Mouse (Mus musculus): ENCODE results near the gene Cherp. TPM values are rescaled to one million over a fixed set of nuclear protein-coding genes. Genes with fewer than 3 reads are reported as not detected.

The Cherp gene
- polyA plus RNA-seq (2012): 255 and 295 TPM in 2 replicates

GRCm38 (mm10) chr8:72474826-72475546 lies at the start of gene Cherp:
Cherp (minus strand) TSS chr8:72475226.

GRCm38 (mm10) chr8:72491680-72492621 lies 16.9 kb upstream of the Cherp start, which contains the start of gene Slc35e1:
Slc35e1 (minus strand) TSS chr8:72492614.

GRCm38 (mm10) chr8:72443338-72443993 lies 31.6 kb downstream of the Cherp start, which contains the start of the genes Calr3 and 1700030K09Rik:
Calr3 (minus strand) TSS chr8:72443870.
1700030K09Rik (plus strand) TSS chr8:72443880.

GRCm38 (mm10) chr8:72421362-72422335 lies 53.4 kb downstream of the Cherp start, which contains the start of gene Eps15l1:
Eps15l1 (minus strand) TSS chr8:72421460.

Other genes starting within 250 kb of the Cherp start
- gene Ap1m1, start 235.2 kb downstream of the Cherp start, polyA plus RNA-seq (2012): 165 and 171 TPM in 2 replicates
- 111 and 150 TPM in 2 replicates for gene Gm10282, start 170.0 kb downstream of the Cherp start, polyA plus RNA-seq (2012)
- 193 and 400 TPM in 2 replicates for gene Klf2, start 156.2 kb downstream of the Cherp start, polyA plus RNA-seq (2012)
- gene Eps15l1, start 53.8 kb downstream of the Cherp start, polyA plus RNA-seq (2012): 17.5 and 21.0 TPM in 2 replicates
- gene Calr3, start 31.4 kb downstream of the Cherp start, polyA plus RNA-seq (2012): 0.35 TPM in 1 of 2 replicates, not detected in the other
- gene 1700030K09Rik, start 31.3 kb downstream of the Cherp start, polyA plus RNA-seq (2012): 1.7 and 2.5 TPM in 2 replicates
- 11.7 and 12.9 TPM in 2 replicates for gene Slc35e1, start 17.4 kb upstream of the Cherp start, polyA plus RNA-seq (2012)
- gene Med26, start 73.0 kb upstream of the Cherp start, polyA plus RNA-seq (2012): 60.3 and 74.1 TPM in 2 replicates
- gene Smim7, start 95.9 kb upstream of the Cherp start, polyA plus RNA-seq (2012): 19.9 and 21.5 TPM in 2 replicates
- gene Tmem38a, start 96.8 kb upstream of the Cherp start, polyA plus RNA-seq (2012): 1.3 TPM in 2 replicates
- 4.0 and 4.7 TPM in 2 replicates for gene Nwd1, start 171.5 kb upstream of the Cherp start, polyA plus RNA-seq (2012)
- 43.0 and 55.1 TPM in 2 replicates for gene Sin3b, start 248.1 kb upstream of the Cherp start, polyA plus RNA-seq (2012)